Mouse (Mus musculus): ENCODE results near the gene Uggt1. TPM values are rescaled to one million over a fixed set of nuclear protein-coding genes. Genes with fewer than 3 reads are reported as not detected.

The Uggt1 gene
- 51.7 and 54.0 TPM in 2 replicates for polyA plus RNA-seq (2016; fragmentation: Nextera tagmentation; extraction: Ambion mirVana)

- Histone ChIP-seq H3K36me3 (no peaks in the 10 kb centered on the region), H3K27ac (peak within 1 kb of the TSS; percentile 92), H3K4me1 (replicated peaks) (peaks cover 31% of the 10 kb centered on the region), H3K4me3 (peak within 1 kb of the TSS; percentile 97), H3K27me3 (ENCODE audit: insufficient read depth, poor library complexity, severe bottlenecking) (no peaks in the 10 kb centered on the region), H3K9me3 (no peaks in the 10 kb centered on the region)
- peak; percentile 95 for DNase-seq (ENCODE audit: low spot score)
- 3% methylated on average over 49 of the region's 49 CpGs for WGBS
These were observed at the start of gene Uggt1 for GRCm38 (mm10) chr1:36244058-36244827. Gene Uggt1 (minus strand): TSS chr1:36244720.

- Histone ChIP-seq H3K27ac (no peak overlapping the region), H3K4me3 (no peak overlapping the region), H3K36me3 (no peaks in the 10 kb centered on the region), H3K27me3 (ENCODE audit: insufficient read depth, poor library complexity, severe bottlenecking) (peaks cover 11% of the 10 kb centered on the region), H3K9me3 (no peaks in the 10 kb centered on the region), H3K4me1 (replicated peaks) (no peaks in the 10 kb centered on the region)
- 93% methylated on average over 8 of the region's 8 CpGs for WGBS
- no peak for DNase-seq (ENCODE audit: low spot score)
These were observed 49.0 kb upstream of the Uggt1 start for GRCm38 (mm10) chr1:36293470-36293869.

GRCm38 (mm10) chr1:36281849-36282248, 37.3 kb upstream of the Uggt1 start:
- no peak for DNase-seq (ENCODE audit: low spot score)
- Histone ChIP-seq H3K4me3 (no peak overlapping the region), H3K9me3 (no peaks in the 10 kb centered on the region), H3K36me3 (no peaks in the 10 kb centered on the region), H3K27ac (no peak overlapping the region), H3K4me1 (replicated peaks) (no peaks in the 10 kb centered on the region), H3K27me3 (ENCODE audit: insufficient read depth, poor library complexity, severe bottlenecking) (no peaks in the 10 kb centered on the region)
- WGBS = 93% methylated on average over 6 of the region's 6 CpGs

- WGBS = 85% methylated on average over 3 of the region's 3 CpGs
- DNase-seq (ENCODE audit: low spot score) = no peak
- H3K36me3 ChIP-seq = no peaks in the 10 kb centered on the region
These were observed 36.4 kb upstream of the Uggt1 start for GRCm38 (mm10) chr1:36280938-36281337.

GRCm38 (mm10) chr1:36279202-36279601, 34.7 kb upstream of the Uggt1 start:
- no peak overlapping the region for H3K4me3 ChIP-seq
- H3K27me3 ChIP-seq (ENCODE audit: insufficient read depth, poor library complexity, severe bottlenecking) = no peaks in the 10 kb centered on the region
- WGBS = 22% methylated on average over 3 of the region's 3 CpGs
- peaks cover 6% of the 10 kb centered on the region; the same call in 1 of the 2 replicates for H3K4me1 ChIP-seq (replicated peaks)
- no peaks in the 10 kb centered on the region for H3K9me3 ChIP-seq
- no peak overlapping the region for H3K27ac ChIP-seq
- no peaks in the 10 kb centered on the region for H3K36me3 ChIP-seq
- peak; percentile 68 for DNase-seq (ENCODE audit: low spot score)

More at GRCm38 (mm10) chr1:36280938-36281337, 36.4 kb upstream of the Uggt1 start:
- H3K27ac ChIP-seq = no peak overlapping the region
- H3K4me3 ChIP-seq = no peak overlapping the region
- H3K9me3 ChIP-seq = no peaks in the 10 kb centered on the region
- no peaks in the 10 kb centered on the region for H3K27me3 ChIP-seq (ENCODE audit: insufficient read depth, poor library complexity, severe bottlenecking)
- no peaks in the 10 kb centered on the region for H3K4me1 ChIP-seq (replicated peaks)

GRCm38 (mm10) chr1:36277267-36278060, 32.9 kb upstream of the Uggt1 start:
- no peaks in the 10 kb centered on the region for H3K36me3 ChIP-seq
- no peak overlapping the region for H3K4me3 ChIP-seq
- DNase-seq (ENCODE audit: low spot score) = peak; percentile 84
- peaks cover 2% of the 10 kb centered on the region; the same call in 1 of the 2 replicates for H3K27me3 ChIP-seq (ENCODE audit: insufficient read depth, poor library complexity, severe bottlenecking)
- H3K9me3 ChIP-seq = no peaks in the 10 kb centered on the region
- no peak overlapping the region for H3K27ac ChIP-seq
- H3K4me1 ChIP-seq (replicated peaks) = peaks cover 12% of the 10 kb centered on the region
- 19% methylated on average over 7 of the region's 7 CpGs for WGBS

- Histone ChIP-seq H3K27me3 (ENCODE audit: insufficient read depth, poor library complexity, severe bottlenecking) (peaks cover 17% of the 10 kb centered on the region), H3K4me1 (replicated peaks) (peaks cover 18% of the 10 kb centered on the region), H3K9me3 (no peaks in the 10 kb centered on the region), H3K36me3 (no peaks in the 10 kb centered on the region), H3K27ac (no peak overlapping the region), H3K4me3 (no peak overlapping the region)
- DNase-seq (ENCODE audit: low spot score) = no peak
- 78% methylated on average over 13 of the region's 13 CpGs for WGBS
These were observed 31.3 kb upstream of the Uggt1 start for GRCm38 (mm10) chr1:36275635-36276389.

- H3K9me3 ChIP-seq = no peaks in the 10 kb centered on the region
- no peaks in the 10 kb centered on the region for H3K36me3 ChIP-seq
- H3K27ac ChIP-seq = no peak within 1 kb of the TSS
- H3K27me3 ChIP-seq (ENCODE audit: insufficient read depth, poor library complexity, severe bottlenecking) = peaks cover 31% of the 10 kb centered on the region
- H3K4me3 ChIP-seq = no peak within 1 kb of the TSS
- no peak for DNase-seq (ENCODE audit: low spot score)
- WGBS = 92% methylated on average over 5 of the region's 5 CpGs
- H3K4me1 ChIP-seq (replicated peaks) = peaks cover 26% of the 10 kb centered on the region
These were observed 29.9 kb upstream of the Uggt1 start, which contains the start of gene Neurl3 for GRCm38 (mm10) chr1:36274455-36274854. Gene Neurl3 (minus strand): TSS chr1:36274679.

GRCm38 (mm10) chr1:36273288-36273687, 28.8 kb upstream of the Uggt1 start:
- H3K4me1 ChIP-seq (replicated peaks) = peaks cover 30% of the 10 kb centered on the region
- DNase-seq (ENCODE audit: low spot score) = no peak
- H3K36me3 ChIP-seq = no peaks in the 10 kb centered on the region
- no peaks in the 10 kb centered on the region for H3K9me3 ChIP-seq
- 38% methylated on average over 9 of the region's 9 CpGs for WGBS
- no peak overlapping the region for H3K27ac ChIP-seq
- H3K27me3 ChIP-seq (ENCODE audit: insufficient read depth, poor library complexity, severe bottlenecking) = peaks cover 43% of the 10 kb centered on the region
- no peak overlapping the region for H3K4me3 ChIP-seq

GRCm38 (mm10) chr1:36272546-36272945, 28.0 kb upstream of the Uggt1 start:
- no peak for DNase-seq (ENCODE audit: low spot score)
- Histone ChIP-seq H3K9me3 (no peaks in the 10 kb centered on the region), H3K27me3 (ENCODE audit: insufficient read depth, poor library complexity, severe bottlenecking) (peaks cover 45% of the 10 kb centered on the region), H3K4me1 (replicated peaks) (peaks cover 30% of the 10 kb centered on the region), H3K27ac (no peak overlapping the region), H3K36me3 (no peaks in the 10 kb centered on the region), H3K4me3 (no peak overlapping the region)
- 83% methylated on average over 5 of the region's 5 CpGs for WGBS

GRCm38 (mm10) chr1:36271516-36272230, 27.2 kb upstream of the Uggt1 start:
- Histone ChIP-seq H3K36me3 (no peaks in the 10 kb centered on the region), H3K4me1 (replicated peaks) (peaks cover 30% of the 10 kb centered on the region), H3K9me3 (no peaks in the 10 kb centered on the region), H3K4me3 (no peak overlapping the region), H3K27ac (no peak overlapping the region), H3K27me3 (ENCODE audit: insufficient read depth, poor library complexity, severe bottlenecking) (peaks cover 45% of the 10 kb centered on the region)
- WGBS = 76% methylated on average over 8 of the region's 8 CpGs
- no peak for DNase-seq (ENCODE audit: low spot score)

- H3K27ac ChIP-seq = no peak overlapping the region
These were observed 26.1 kb upstream of the Uggt1 start for GRCm38 (mm10) chr1:36270666-36271065.

More at GRCm38 (mm10) chr1:36270666-36271065, 26.1 kb upstream of the Uggt1 start:
- Histone ChIP-seq H3K27me3 (ENCODE audit: insufficient read depth, poor library complexity, severe bottlenecking) (peaks cover 45% of the 10 kb centered on the region), H3K36me3 (no peaks in the 10 kb centered on the region), H3K9me3 (no peaks in the 10 kb centered on the region), H3K4me1 (replicated peaks) (peaks cover 30% of the 10 kb centered on the region), H3K4me3 (no peak overlapping the region)
- no peak for DNase-seq (ENCODE audit: low spot score)
- 55% methylated on average over 3 of the region's 3 CpGs for WGBS
